ENCODE assay signal across 8 mouse cellular contexts in genomic region chr1:121053692-121054091, GRCm38 (mm10).
DNase-seq lines count a peak whose midpoint lies in the region; ATAC-seq and TF ChIP-seq lines count a peak whose summit lies in the region.

No protein-coding gene starts in this region.

- no peaks in the 10 kb centered on the region for H3K36me3 ChIP-seq in heart, embryonic 10.5 days
- no peaks in the 10 kb centered on the region for H3K36me3 ChIP-seq in midbrain, embryonic 11.5 days (ENCODE audit: control insufficient read depth, insufficient read depth, low read length)

- peak; percentile 72 to 78 for DNase-seq in cerebellum, postnatal 10 days
- no peak for DNase-seq in cerebellum, adult 2 months
- DNase-seq in ovary, postnatal 14 days (ENCODE audit: low spot score) = peak; percentile 4
- DNase-seq in ovary, postnatal 10 days (ENCODE audit: low spot score) = no peak
- DNase-seq in heart, embryonic 10.5 days (ENCODE audit: low spot score) = peak; percentile 76
- peak; percentile 85 for DNase-seq in midbrain, embryonic 11.5 days (ENCODE audit: low spot score, missing footprints)
- no peak for DNase-seq in thymus, postnatal 25 days
- DNase-seq in thymus, adult 18-20 months = no peak

- TF ChIP-seq POLR2A in cerebellum, adult 2 months (IDR thresholded peaks at IDR 0.05; ENCODE audit: borderline replicate concordance, insufficient read depth, low read length) = no peak

- H3K27ac ChIP-seq in cerebellum, adult 2 months (ENCODE audit: insufficient read depth, low read length) = no peak overlapping the region
- no peak overlapping the region for H3K27ac ChIP-seq in heart, embryonic 10.5 days
- no peak overlapping the region for H3K27ac ChIP-seq in midbrain, embryonic 11.5 days (ENCODE audit: low read depth, low read length)

- no peak overlapping the region for H3K9ac ChIP-seq in midbrain, embryonic 11.5 days (ENCODE audit: low read length)

- 28% methylated on average over 11 of the region's 11 CpGs for WGBS in cerebellum, adult 2 months
- WGBS in heart, embryonic 10.5 days = 43% methylated on average over 11 of the region's 11 CpGs
- WGBS in midbrain, embryonic 11.5 days = 35% methylated on average over 11 of the region's 11 CpGs

- no peaks in the 10 kb centered on the region for H3K4me1 ChIP-seq in cerebellum, adult 2 months (ENCODE audit: control insufficient read depth, insufficient read depth, low read length)
- no peaks in the 10 kb centered on the region for H3K4me1 ChIP-seq in heart, embryonic 10.5 days
- peaks cover 5% of the 10 kb centered on the region; the same call in 1 of the 2 replicates for H3K4me1 ChIP-seq in midbrain, embryonic 11.5 days (ENCODE audit: control insufficient read depth, insufficient read depth, low read length)

- TF ChIP-seq CTCF in cerebellum, adult 2 months (IDR thresholded peaks at IDR 0.05; ENCODE audit: borderline replicate concordance, insufficient read depth, low read depth, low read length) = no peak

- peak; percentile 47 for ATAC-seq in midbrain, embryonic 11.5 days (ENCODE audit: low FRiP score)

- no peaks in the 10 kb centered on the region; the same call in 1 of the 2 replicates for H3K27me3 ChIP-seq in cerebellum, adult 2 months (ENCODE audit: control insufficient read depth, insufficient read depth, low read length)
- H3K27me3 ChIP-seq in heart, embryonic 10.5 days (ENCODE audit: insufficient read depth, poor library complexity, severe bottlenecking) = peaks cover 20% of the 10 kb centered on the region; the same call in 1 of the 2 replicates
- no peaks in the 10 kb centered on the region; the same call in 1 of the 2 replicates for H3K27me3 ChIP-seq in midbrain, embryonic 11.5 days (ENCODE audit: control insufficient read depth, insufficient read depth, low read length)

- H3K4me2 ChIP-seq in midbrain, embryonic 11.5 days = no peak overlapping the region

- H3K9me3 ChIP-seq in heart, embryonic 10.5 days = no peaks in the 10 kb centered on the region
- H3K9me3 ChIP-seq in midbrain, embryonic 11.5 days (ENCODE audit: control insufficient read depth, low read length) = no peaks in the 10 kb centered on the region

- H3K4me3 ChIP-seq in cerebellum, adult 2 months (replicated peaks; ENCODE audit: insufficient read depth, low read depth, low read length) = no peak overlapping the region
- no peak overlapping the region for H3K4me3 ChIP-seq in heart, embryonic 10.5 days
- no peak overlapping the region for H3K4me3 ChIP-seq in midbrain, embryonic 11.5 days (ENCODE audit: low read depth, low read length)

Comparison
In these comparisons a context has a peak if more than half of its experiments do, and no peak if none do; other contexts are left out.
1. DNase-seq: peak in cerebellum, postnatal 10 days (2 of 2), ovary, postnatal 14 days (single experiment), heart, embryonic 10.5 days (single experiment) and midbrain, embryonic 11.5 days (single experiment); none in cerebellum, adult 2 months (0 of 2), ovary, postnatal 10 days (single experiment), thymus, postnatal 25 days (single experiment) and thymus, adult 18-20 months (0 of 2).